Mouse (Mus musculus): Measurements from ENCODE around the gene Nol3.
"Not testable (repeated sequence)": the region's sequence is repeated elsewhere in the genome, so short reads cannot be mapped to it uniquely, and the experiment has no call there.

The Nol3 gene

GRCm38 (mm10) chr8:105275840-105276239 is at the start of gene Nol3:
Gene Nol3, plus strand, starts transcription at chr8:105276140.
- in situ Hi-C loops (cut with MboI; ENCODE audit: low sequenced_read_pairs), result no loop called here

DNA sequence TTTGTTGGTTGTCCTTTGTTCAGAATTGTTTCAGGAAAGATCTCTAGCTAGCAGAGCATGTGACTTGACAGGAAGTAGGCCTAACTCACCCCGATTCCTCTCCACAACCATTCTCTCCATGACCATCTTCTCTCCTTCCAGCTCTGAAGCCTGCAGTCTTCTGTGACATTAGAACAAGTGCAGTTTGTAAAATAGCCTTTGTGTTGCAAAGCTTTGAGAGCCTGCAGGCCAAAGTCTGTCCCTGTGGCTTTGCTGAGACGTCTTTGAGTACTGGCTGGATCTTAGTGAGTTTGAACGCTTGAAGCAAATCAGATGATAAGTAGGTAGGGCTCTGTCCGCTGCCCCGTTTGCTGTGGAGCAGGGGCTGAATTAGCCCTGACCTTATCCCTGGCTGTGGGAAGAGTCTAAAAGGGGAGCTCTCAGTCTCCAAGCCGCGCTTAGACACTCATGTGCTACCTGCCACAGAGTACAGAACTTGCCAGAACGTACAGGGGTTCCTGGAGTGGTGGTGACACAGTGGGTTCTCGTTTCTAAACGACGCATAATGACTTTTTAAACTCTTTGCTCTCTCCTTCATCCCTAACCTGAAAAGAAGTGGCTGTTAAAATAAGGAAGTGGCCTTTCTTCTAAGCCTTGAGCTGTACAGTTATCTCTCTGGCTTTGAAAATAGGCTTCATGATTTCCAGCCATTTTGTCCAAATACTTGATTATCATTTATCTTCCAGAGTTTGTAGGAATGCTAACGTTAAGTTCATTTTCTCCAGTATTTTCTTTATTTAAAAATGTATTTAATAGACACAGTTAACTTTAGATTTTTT is 44.2 kb upstream of the Nol3 start:
- in situ Hi-C loops (cut with MboI; ENCODE audit: low sequenced_read_pairs), result no loop called here

DNA sequence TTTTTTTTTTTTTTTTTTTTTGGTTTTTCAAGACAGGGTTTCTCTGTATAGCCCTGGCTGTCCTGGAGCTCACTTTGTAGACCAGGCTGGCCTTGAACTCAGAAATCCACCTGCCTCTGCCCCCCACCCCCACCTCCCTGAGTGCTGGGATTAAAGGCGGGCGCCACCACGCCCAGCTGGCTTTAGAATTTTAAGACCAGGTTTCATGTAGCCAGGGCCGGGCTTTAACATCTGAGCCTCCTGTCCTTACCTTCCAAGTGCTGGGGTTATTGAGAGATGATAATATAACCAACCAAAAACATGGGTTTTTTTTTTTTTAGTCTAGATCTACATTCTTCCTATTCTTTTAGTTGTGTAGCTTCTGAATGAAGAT is 43.6 kb upstream of the Nol3 start:
- in situ Hi-C loops (cut with MboI; ENCODE audit: low sequenced_read_pairs), result not testable (repeated sequence)

DNA sequence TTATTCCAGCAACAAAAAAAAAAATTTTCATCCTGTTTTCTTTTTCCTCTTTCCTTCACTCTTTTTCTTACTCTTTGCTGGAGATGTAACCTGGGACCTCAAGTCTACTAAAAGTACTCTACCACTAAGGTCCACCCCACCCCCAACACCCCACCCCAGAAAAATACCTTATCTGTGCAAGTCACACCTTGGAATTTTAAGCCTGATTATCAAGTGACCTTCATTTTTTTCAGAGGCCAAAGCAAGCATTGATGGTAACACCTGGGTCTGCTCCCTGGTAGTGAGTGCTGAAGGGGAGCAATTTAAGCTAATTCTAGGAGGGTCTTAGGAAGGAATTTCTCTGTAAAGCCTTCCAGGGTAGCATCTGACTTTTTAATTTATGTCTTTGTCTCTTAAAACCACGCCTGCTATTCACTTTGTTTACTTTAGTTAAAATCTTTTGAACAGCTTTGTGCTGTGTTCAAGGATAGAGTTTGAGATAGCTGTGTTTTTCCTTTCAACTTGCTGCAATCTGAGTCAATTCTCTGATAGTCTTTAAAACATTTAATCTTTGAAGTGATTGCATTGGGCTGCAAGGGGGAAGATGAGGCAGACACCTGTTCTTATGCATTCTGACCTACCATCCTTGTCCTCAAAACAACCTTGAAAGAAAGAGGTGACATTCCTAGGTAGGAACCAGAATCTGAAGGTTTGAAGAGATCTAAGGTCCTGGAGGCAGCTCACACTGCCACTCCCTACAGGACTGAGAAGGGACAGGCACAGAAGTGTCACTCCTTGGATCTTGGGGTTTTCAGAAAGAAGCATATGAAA is 42.6 kb upstream of the Nol3 start:
- in situ Hi-C loops (cut with MboI; ENCODE audit: low sequenced_read_pairs), result no loop called here

DNA sequence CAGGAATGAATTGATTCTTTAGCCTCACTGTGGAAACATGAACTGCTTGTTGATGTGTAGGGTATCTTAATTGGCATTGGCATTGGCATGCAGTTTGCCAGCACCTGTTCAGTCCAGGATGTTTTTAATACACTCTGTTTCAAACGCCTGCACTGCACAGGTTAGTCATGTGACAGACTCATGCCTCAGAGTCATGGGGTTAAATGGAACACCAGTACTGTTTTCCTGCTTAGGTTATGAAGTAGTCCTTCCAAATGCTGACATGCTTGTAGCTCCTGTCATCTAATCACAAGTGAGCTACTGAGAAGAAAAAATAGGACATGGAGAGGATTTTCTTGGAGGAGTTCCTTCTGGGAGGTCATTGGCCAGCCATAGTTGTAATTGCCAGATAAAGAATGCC is 40.7 kb upstream of the Nol3 start:
- in situ Hi-C loops (cut with MboI; ENCODE audit: low sequenced_read_pairs), result no loop called here

DNA sequence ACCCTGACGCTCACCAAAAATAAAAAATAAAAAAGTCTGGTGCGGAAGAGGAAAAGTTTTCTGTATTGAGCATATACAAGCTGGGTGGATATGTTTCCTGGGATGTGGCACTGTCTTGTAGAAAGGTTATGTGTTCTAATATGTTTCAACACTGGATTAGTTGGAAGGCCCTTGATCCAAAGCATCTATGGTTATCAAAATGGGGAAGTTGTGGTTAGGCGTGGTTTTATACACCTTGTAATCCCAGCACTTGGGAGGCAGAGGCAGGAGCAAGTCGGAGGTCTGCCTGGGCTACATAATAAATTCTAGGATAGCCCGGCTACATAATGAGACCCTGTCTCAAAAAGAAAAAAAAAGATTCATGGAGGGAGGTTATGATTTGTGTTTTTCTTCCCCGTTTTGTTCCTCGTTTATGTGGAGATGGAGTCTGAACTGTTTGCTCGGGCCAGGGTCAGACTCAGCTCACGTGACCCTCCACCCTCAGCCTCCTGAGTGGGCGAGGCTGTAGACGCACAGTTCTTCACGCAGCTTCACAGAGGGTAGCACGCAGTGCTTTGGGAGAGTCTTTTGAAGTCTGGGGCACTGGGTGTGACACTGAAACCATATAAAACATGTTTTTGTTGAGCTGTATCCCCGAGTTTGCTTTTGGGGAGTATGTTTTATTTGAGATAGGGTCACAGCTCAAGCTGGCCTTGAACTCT is 38.3 kb upstream of the Nol3 start:
- in situ Hi-C loops (cut with MboI; ENCODE audit: low sequenced_read_pairs), result no loop called here

DNA sequence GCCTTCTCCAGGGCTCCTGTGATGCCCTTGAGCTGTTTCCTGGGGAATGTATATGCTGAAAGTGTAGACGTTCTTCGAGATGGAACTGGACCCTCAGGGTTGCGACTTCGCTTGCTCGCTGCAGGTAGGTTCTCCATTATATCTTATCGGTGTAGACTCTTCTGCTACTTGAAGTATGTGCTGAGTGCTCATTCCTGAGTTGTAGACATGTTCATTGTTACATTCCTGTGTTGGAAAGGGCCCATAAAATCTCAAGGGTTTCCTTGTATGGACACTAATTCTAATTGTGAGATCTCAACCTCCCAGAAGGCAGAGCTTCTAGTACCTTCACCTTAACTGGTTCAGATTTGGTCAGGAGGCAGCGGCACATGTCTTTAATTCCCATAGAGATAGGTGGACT is 34.9 kb upstream of the Nol3 start:
- in situ Hi-C loops (cut with MboI; ENCODE audit: low sequenced_read_pairs), result no loop called here

- in situ Hi-C loops (cut with MboI; ENCODE audit: low sequenced_read_pairs), result no loop called here
Observed at GRCm38 (mm10) chr8:105251954-105252353, 24.0 kb upstream of the Nol3 start.

GRCm38 (mm10) chr8:105252680-105253537 is 23.0 kb upstream of the Nol3 start:
- in situ Hi-C loops (cut with MboI; ENCODE audit: low sequenced_read_pairs), result no loop called here

DNA sequence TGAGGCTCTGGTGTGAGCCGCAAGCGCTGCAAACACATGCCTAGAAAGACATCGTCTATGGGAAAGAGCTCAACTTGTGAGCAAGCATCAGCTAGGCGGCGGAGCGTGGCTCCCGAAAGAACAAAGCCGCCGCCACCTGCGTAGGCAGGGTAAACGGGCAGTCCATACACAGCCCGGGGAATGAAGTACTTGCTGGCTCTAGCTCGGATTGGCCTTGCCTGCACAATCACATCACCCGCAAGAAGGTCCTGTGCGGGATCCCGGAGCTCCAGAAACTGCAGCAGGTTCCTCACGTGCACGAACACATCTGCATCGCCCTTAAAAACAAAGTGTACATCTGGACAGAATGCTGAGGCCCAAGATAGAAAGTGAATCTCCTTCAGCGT is 22.2 kb upstream of the Nol3 start:
- in situ Hi-C loops (cut with MboI; ENCODE audit: low sequenced_read_pairs), result no loop called here

DNA sequence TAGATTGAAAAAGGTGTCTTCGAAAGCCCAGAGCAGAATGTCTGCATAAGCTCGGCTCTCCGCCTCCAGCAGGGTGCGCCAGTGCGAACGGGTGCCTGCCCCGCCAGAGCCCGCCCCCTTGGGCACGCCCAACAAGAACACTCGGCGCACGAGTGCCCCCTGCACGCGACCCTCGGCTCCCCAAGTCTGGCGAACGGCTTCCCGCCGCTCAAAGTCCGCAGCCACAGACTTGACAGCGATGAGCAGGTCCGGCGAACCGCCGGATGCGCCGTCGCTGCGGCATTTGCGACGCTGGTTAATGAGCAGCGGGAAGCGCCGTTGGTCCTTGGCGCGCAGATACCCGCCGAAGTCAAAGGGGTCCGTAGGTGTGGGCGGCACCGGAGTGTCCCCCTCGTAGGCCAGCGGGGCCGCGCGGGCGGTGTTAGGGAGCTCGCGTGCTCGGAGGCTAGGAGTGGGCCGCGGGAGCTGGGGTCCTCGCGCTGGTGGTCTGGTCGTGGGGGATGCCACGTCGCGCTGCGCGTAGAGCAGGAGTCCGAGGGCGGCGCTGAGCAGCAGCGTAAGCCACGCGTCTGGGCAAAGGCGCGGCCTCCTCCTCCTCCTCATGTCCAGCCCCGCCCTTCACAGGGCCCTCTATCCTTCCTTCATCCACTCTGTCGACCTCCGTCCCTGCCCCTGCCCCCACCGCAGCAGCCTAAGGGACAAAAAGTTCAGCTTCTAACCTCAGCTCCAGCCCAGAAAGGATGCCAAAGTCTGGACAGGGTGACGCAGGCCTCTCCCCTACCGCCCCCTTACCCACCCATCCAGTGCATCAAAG is 21.6 kb upstream of the Nol3 start:
- in situ Hi-C loops (cut with MboI; ENCODE audit: low sequenced_read_pairs), result no loop called here

- in situ Hi-C loops (cut with MboI; ENCODE audit: low sequenced_read_pairs), result no loop called here
Observed at GRCm38 (mm10) chr8:105254966-105255350, 21.0 kb upstream of the Nol3 start, which contains the start of gene B3gnt9. Gene B3gnt9, minus strand, starts transcription at chr8:105255153.

DNA sequence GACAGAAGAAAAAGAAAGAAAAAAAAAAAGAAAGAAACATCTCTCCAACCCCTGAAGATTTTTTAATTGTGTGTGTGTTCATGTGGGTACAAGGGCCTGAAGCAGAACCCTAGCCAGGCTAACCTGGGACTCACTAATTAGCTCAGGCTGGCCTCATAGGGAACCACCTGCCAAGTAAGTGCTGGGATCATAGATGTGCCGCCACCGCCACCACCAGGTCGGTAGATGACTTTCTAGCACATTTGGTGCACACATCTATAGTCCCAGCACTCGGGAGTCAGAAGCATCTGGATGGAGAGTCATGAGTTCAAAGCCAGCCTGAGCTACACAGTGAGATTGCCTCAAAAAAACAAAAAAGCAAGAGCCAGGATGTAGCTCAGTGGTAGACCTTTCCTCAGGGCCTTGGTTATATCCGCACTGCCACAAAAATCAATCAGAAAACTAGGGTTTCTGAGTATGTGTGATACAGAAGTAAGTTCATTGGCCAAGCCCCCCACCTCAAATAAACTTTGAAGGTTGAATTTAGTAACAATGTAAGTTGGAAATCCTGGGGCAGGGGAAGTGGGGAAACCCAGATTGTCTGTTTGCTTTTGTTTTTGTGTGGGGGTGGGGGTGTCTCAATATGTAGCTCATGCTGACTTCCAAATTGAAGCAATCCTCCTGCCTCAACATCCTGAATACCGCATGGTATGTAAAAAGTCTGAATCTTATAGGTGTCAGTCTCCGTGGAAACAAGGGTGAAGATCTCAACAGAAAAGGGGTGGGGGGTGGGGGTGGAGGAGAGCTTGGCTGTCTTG is 18.4 kb upstream of the Nol3 start:
- in situ Hi-C loops (cut with MboI; ENCODE audit: low sequenced_read_pairs), result no loop called here

DNA sequence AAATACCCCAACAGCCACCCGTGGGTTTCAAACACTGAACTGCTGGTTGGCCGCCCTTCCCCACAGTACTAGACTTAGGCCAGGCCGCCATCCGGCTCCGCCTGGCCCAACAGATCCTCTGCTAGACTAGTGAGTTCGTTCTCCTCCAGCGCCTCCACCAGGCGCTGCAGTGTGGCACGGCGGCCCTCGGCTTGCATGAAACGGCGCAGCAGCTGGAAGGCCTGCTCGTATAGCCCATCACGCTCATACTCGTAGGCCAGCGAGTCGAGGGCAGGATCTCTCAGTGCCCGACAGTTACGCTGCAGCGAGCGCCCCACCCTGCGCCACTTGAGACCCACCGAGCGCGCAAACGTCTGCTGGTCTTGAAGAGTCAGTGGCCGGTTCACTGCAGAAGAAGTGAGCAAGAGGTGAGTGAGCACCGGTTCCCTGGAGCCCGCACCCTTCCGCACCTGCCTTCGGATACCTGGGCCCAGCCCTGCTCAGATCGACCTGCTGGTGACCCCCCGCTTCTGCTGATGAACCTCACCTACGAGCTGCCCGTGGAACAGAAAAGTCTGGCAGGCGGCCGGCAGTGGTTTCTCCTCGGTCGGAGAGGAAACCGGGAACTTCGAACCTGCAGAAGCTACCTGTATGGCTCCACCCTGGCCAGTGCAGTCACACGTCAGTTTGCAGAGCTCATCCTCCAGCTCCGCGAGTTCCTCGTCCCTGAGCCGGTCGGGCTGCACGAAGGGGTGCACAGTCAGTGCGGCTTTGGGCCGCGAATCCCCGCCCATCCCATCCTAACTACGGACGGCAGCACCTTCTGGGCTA is 16.8 kb upstream of the Nol3 start:
- in situ Hi-C loops (cut with MboI; ENCODE audit: low sequenced_read_pairs), result no loop called here

- in situ Hi-C loops (cut with MboI; ENCODE audit: low sequenced_read_pairs), result no loop called here
Observed at GRCm38 (mm10) chr8:105259721-105260320, 16.1 kb upstream of the Nol3 start.

DNA sequence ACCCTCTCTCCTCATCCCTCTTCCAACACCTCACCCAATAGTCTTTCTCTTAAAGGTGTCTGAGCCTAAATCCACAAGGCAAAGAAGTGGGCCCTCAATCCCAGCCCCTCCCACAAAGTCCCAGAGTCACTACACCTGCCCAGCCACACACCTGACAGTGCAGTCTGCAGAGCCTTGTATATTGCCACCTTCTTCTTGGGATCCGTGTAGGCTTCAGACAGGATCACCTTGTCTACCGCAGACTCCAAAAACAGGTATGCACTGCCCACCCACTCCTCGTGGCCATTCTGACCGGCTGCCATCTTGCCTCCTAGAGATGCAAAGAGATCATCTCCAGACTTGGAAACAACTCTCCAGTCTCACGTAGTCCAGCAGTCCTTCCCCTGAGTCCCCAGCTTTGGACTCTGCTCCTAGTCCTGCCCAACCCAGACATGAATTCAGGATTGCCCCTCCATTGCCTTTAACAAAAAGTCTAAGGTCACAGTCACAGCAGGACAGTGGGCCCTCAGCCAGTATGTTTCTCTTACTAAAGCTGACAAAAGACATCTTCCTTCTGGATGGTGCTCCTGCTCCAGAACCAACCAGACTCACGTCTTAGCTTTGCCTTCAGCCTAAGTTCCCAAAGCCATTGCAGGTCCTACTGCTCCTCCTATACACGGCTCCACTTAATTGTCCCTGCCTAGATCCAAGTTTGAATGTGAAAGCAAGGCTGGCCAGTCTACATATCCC is 15.4 kb upstream of the Nol3 start:
- in situ Hi-C loops (cut with MboI; ENCODE audit: low sequenced_read_pairs), result no loop called here

DNA sequence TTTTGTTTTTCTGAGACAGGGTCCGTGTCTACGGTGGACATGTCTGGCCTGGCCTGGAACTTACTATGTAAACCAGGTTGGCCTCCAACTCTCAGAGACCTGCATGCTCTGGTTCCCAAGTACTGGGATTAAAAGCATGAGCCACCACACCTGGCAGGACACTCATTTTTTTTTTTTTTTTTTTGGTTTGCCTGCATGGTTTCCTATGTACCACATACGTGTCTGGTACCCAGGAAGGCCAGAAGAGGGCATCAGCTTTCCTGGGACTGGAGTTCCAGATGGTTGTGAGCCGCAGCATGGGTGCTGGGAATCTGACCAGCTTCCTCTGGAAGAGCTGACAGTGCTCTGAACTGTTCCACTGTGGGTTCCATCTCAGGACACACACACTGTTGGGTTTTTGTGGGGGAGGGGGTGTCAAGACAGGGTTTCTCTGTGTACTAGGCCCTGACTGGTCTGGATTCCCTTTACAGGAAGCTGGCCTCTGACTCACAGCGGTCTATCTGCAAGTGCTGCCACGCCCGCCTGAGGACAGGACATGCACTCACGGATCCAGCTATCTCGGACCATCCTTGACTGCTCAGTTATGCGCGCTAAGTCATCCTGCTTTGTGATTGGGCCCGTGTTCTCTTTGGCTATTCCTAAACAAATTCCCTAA is 14.5 kb upstream of the Nol3 start:
- in situ Hi-C loops (cut with MboI; ENCODE audit: low sequenced_read_pairs), result no loop called here
